Mouse (Mus musculus): ENCODE results near the gene Cbx2.
A peak's percentile ranks its signal among the peaks of the same experiment; 100 is the strongest.

- TF ChIP-seq POLR2A (IDR thresholded peaks at IDR 0.05; ENCODE audit: control insufficient read depth, extremely low read depth, insufficient read depth, low read length, poor library complexity) (peak; percentile 62), CTCF (IDR thresholded peaks at IDR 0.05; ENCODE audit: borderline replicate concordance, control insufficient read depth, extremely low read depth, insufficient read depth, low read length, poor library complexity) (no peak; the same call in 1 of the 2 replicates)
Measured at GRCm38 (mm10) chr11:119022895-119023615, at the start of gene Cbx2.
